Mouse (Mus musculus): ENCODE measurements around the gene H2-M10.2. TPM values are rescaled to one million over a fixed set of nuclear protein-coding genes. Genes with fewer than 3 reads are reported as not detected.

Gene H2-M10.2
- polyA plus RNA-seq, 1 experiment from 2014 or later: 0.32 TPM

Other genes starting within 250 kb of the H2-M10.2 start
- gene H2-T22, start 243.7 kb downstream of the H2-M10.2 start, polyA plus RNA-seq (2015; fragmentation: Nextera tagmentation; extraction: Ambion mirVana): 4.9 and 5.3 TPM in 2 replicates
- not detected in 2 replicates for gene Gm6034, start 243.5 kb downstream of the H2-M10.2 start, polyA plus RNA-seq (2015; fragmentation: Nextera tagmentation; extraction: Ambion mirVana)
- gene Gm11127, start 228.1 kb downstream of the H2-M10.2 start, polyA plus RNA-seq (2015; fragmentation: Nextera tagmentation; extraction: Ambion mirVana): 0.16 TPM in 1 of 2 replicates, not detected in the other
- not detected in 2 replicates for gene Gm19684, start 164.8 kb downstream of the H2-M10.2 start, polyA plus RNA-seq (2015; fragmentation: Nextera tagmentation; extraction: Ambion mirVana)
- not detected in 2 replicates for gene Gm7030, start 157.1 kb downstream of the H2-M10.2 start, polyA plus RNA-seq (2015; fragmentation: Nextera tagmentation; extraction: Ambion mirVana)
- gene Gm8909, start 118.0 kb downstream of the H2-M10.2 start, polyA plus RNA-seq (2015; fragmentation: Nextera tagmentation; extraction: Ambion mirVana): not detected in 2 replicates
- not detected in 2 replicates for gene H2-T3, start 96.2 kb downstream of the H2-M10.2 start, polyA plus RNA-seq (2015; fragmentation: Nextera tagmentation; extraction: Ambion mirVana)
- gene Rpp21, start 28.4 kb downstream of the H2-M10.2 start, polyA plus RNA-seq (2015; fragmentation: Nextera tagmentation; extraction: Ambion mirVana): 84.8 and 99.7 TPM in 2 replicates
- 27.9 and 31.8 TPM in 2 replicates for gene Trim39, start 14.2 kb downstream of the H2-M10.2 start, polyA plus RNA-seq (2015; fragmentation: Nextera tagmentation; extraction: Ambion mirVana)
- not detected in 2 replicates for gene H2-M10.1, start 39.7 kb upstream of the H2-M10.2 start, polyA plus RNA-seq (2015; fragmentation: Nextera tagmentation; extraction: Ambion mirVana)
- gene H2-M10.3, start 81.9 kb upstream of the H2-M10.2 start, polyA plus RNA-seq (2015; fragmentation: Nextera tagmentation; extraction: Ambion mirVana): not detected in 2 replicates
- gene H2-M10.4, start 175.8 kb upstream of the H2-M10.2 start, polyA plus RNA-seq (2015; fragmentation: Nextera tagmentation; extraction: Ambion mirVana): not detected in 2 replicates